ENCODE assay signal across 15 mouse cellular contexts in genomic region chr13:58123381-58123780, GRCm38 (mm10). TPM values are rescaled to one million over a fixed set of nuclear protein-coding genes. Genes with fewer than 3 reads are reported as not detected.
DNase-seq lines count a peak whose midpoint lies in the region; ATAC-seq and TF ChIP-seq lines count a peak whose summit lies in the region.
"Had no signal": no experiment of that assay in that cellular context is flagged by ENCODE, and none has a peak within 500 bp of the region (broad histone marks: within the 10 kb centered on the region; RNA-seq: fewer than 3 reads in every experiment).

No protein-coding gene starts in this region.

- TF ChIP-seq RAD21 in MEL (IDR thresholded peaks at IDR 0.05; ENCODE audit: low read depth, low read length): no peak

- H3K4me3 ChIP-seq in hindbrain, embryonic 13.5 days: no peak overlapping the region
- H3K4me3 ChIP-seq in hindbrain, embryonic 10.5 days: no peak overlapping the region
- no peak overlapping the region for H3K4me3 ChIP-seq in MEL (ENCODE audit: control insufficient read depth in 1 of 2, insufficient read depth in 1 of 2, low read depth in 2 of 2, low read length in 2 of 2)
- H3K4me3 ChIP-seq: limb, embryonic 12.5 days had no signal

- peak overlapping the region; percentile 18; the same call in 1 of the 2 replicates for H3K27ac ChIP-seq in hindbrain, embryonic 13.5 days
- H3K27ac ChIP-seq in hindbrain, embryonic 10.5 days: no peak overlapping the region
- no peak overlapping the region for H3K27ac ChIP-seq in MEL (ENCODE audit: control insufficient read depth, low read depth, low read length)
- H3K27ac ChIP-seq: limb, embryonic 12.5 days had no signal

- TF ChIP-seq EP300 in MEL (IDR thresholded peaks at IDR 0.05; ENCODE audit: low read depth in 1 of 2, low read length in 2 of 2): no peak

- no peaks in the 10 kb centered on the region for H3K27me3 ChIP-seq in hindbrain, embryonic 13.5 days
- no peaks in the 10 kb centered on the region for H3K27me3 ChIP-seq in hindbrain, embryonic 10.5 days (ENCODE audit: insufficient read depth, poor library complexity, severe bottlenecking)
- H3K27me3 ChIP-seq in MEL (ENCODE audit: control insufficient read depth in 1 of 2, insufficient read depth in 2 of 2, low read length in 2 of 2): no peaks in the 10 kb centered on the region
- H3K27me3 ChIP-seq: limb, embryonic 12.5 days had no signal

- peaks cover 27% of the 10 kb centered on the region for H3K79me2 ChIP-seq in MEL (ENCODE audit: control insufficient read depth, insufficient read depth, low read length, poor library complexity)

- no peak for ATAC-seq in hindbrain, embryonic 13.5 days (ENCODE audit: low FRiP score)
- ATAC-seq in monocyte, adult 5-6 weeks (replicated peaks; ENCODE audit: insufficient number of reproducible peaks, low FRiP score, low TSS enrichment, poor library complexity, severe bottlenecking): no peak
- ATAC-seq: intestine, postnatal 0 days; midbrain, embryonic 16.5 days had no signal

- no peak overlapping the region; the same call in 1 of the 2 replicates for H3K9ac ChIP-seq in hindbrain, embryonic 13.5 days
- H3K9ac ChIP-seq in MEL (ENCODE audit: control insufficient read depth, low read depth, low read length, poor library complexity, severe bottlenecking): no peak overlapping the region
- H3K9ac ChIP-seq: limb, embryonic 12.5 days had no signal

- TF ChIP-seq POLR2A in MEL (IDR thresholded peaks at IDR 0.05; ENCODE audit: control insufficient read depth in 1 of 2, insufficient read depth in 1 of 2, low read depth in 1 of 2, low read length in 2 of 2, poor library complexity in 1 of 2): no peak

- WGBS in hindbrain, embryonic 13.5 days: 49% methylated on average over 8 of the region's 8 CpGs
- 76% methylated on average over 8 of the region's 8 CpGs for WGBS in hindbrain, embryonic 10.5 days

- no peaks in the 10 kb centered on the region for H3K9me3 ChIP-seq in hindbrain, embryonic 13.5 days
- H3K9me3 ChIP-seq in hindbrain, embryonic 10.5 days: no peaks in the 10 kb centered on the region
- no peaks in the 10 kb centered on the region for H3K9me3 ChIP-seq in MEL (replicated peaks; ENCODE audit: insufficient read depth, low read length)
- H3K9me3 ChIP-seq: limb, embryonic 12.5 days had no signal

- H3K4me1 ChIP-seq in hindbrain, embryonic 13.5 days (replicated peaks): peaks cover 41% of the 10 kb centered on the region
- H3K4me1 ChIP-seq in hindbrain, embryonic 10.5 days (replicated peaks): peaks cover 31% of the 10 kb centered on the region
- H3K4me1 ChIP-seq in MEL (ENCODE audit: control insufficient read depth in 1 of 2, insufficient read depth in 2 of 2, low read length in 2 of 2): peaks cover 0 to 12% of the 10 kb centered on the region in 2 experiments; a peak in 3 of 4 replicates

- H3K4me2 ChIP-seq in hindbrain, embryonic 13.5 days: no peak overlapping the region
- H3K4me2 ChIP-seq: limb, embryonic 12.5 days had no signal

- DNase-seq in hindbrain, embryonic 10.5 days (ENCODE audit: low spot score): no peak
- DNase-seq in MEL (ENCODE audit: low read depth, low spot score): peak; percentile 11
- peak; percentile 76 to 90 for DNase-seq in kidney, adult 8-10 months
- DNase-seq in kidney, postnatal 4 days: peak; percentile 39 to 64
- DNase-seq in gastrocnemius, adult 18-20 months (ENCODE audit: low spot score): no peak
- DNase-seq in cerebellum, adult 11 months: no peak
- DNase-seq: adrenal gland, postnatal 14 days; cerebellum, postnatal 10 days; heart, postnatal 36 days; right cerebral cortex, adult 18-20 months had no signal

- no peak for TF ChIP-seq CTCF in MEL (IDR thresholded peaks at IDR 0.05 in 2 of 3, conservative IDR thresholded peaks at IDR 0.05 in 1 of 3; ENCODE audit: control insufficient read depth in 1 of 3, insufficient read depth in 1 of 3, low read depth in 2 of 3, low read length in 3 of 3, poor library complexity in 1 of 3, severe bottlenecking in 1 of 3)

- H3K36me3 ChIP-seq in hindbrain, embryonic 13.5 days: peaks cover 7% of the 10 kb centered on the region; the same call in 1 of the 2 replicates
- peaks cover 24% of the 10 kb centered on the region for H3K36me3 ChIP-seq in hindbrain, embryonic 10.5 days
- peaks cover 4 to 19% of the 10 kb centered on the region in 2 experiments; a peak in 3 of 4 replicates for H3K36me3 ChIP-seq in MEL (ENCODE audit: control insufficient read depth in 1 of 2, insufficient read depth in 2 of 2, low read length in 2 of 2)

TF ChIP-seq in MEL, 35 proteins besides CTCF, POLR2A, EP300 and RAD21:
- TF ChIP-seq HCFC1 (IDR thresholded peaks at IDR 0.05; ENCODE audit: low read depth, low read length) (no peak), MYC (IDR thresholded peaks at IDR 0.05; ENCODE audit: low read depth, low read length) (no peak)

RNA-seq across cellular contexts. Expression of gene Hnrnpa0, which starts 5.0 kb away (rescaled TPM):
- polyA plus RNA-seq in hindbrain, embryonic 13.5 days (2015; fragmentation: Nextera tagmentation; extraction: Ambion mirVana): 67.5 and 68.8 TPM in 2 replicates
- polyA plus RNA-seq in hindbrain, embryonic 10.5 days (2016; fragmentation: Nextera tagmentation; extraction: Ambion mirVana): 41.4 and 46.1 TPM in 2 replicates
- 163 and 165 TPM in 2 replicates for total RNA-seq in MEL (2012; rRNA removed)
- polyA plus RNA-seq in MEL (2012; ENCODE audit: insufficient read depth in 1 of 2, insufficient read length in 2 of 2, low read depth in 1 of 2, low replicate concordance in 2 of 2, missing spikeins in 1 of 2): 100 to 1,000 TPM; 209 to 381 TPM
- 47.3 to 65.4 TPM (median 52.6 TPM) in 3 replicates for total RNA-seq in monocyte, adult 5-6 weeks (2017)
- total RNA-seq in gastrocnemius, adult 18-20 months (2021): 10 to 100 TPM; 30.8 to 34.4 TPM

RNA-seq across cellular contexts. Expression of gene Klhl3, which starts 10.0 kb away (rescaled TPM):
- 11.5 and 11.7 TPM in 2 replicates for polyA plus RNA-seq in hindbrain, embryonic 13.5 days (2015; fragmentation: Nextera tagmentation; extraction: Ambion mirVana)
- polyA plus RNA-seq in hindbrain, embryonic 10.5 days (2016; fragmentation: Nextera tagmentation; extraction: Ambion mirVana): 1.9 and 3.4 TPM in 2 replicates
- total RNA-seq in MEL (2012; rRNA removed): not detected in 2 replicates
- under 1 TPM in 1 of 2 experiments, not detected in 1; 0.01 TPM for polyA plus RNA-seq in MEL (2012; ENCODE audit: insufficient read depth in 1 of 2, insufficient read length in 2 of 2, low read depth in 1 of 2, low replicate concordance in 2 of 2, missing spikeins in 1 of 2)
- total RNA-seq in monocyte, adult 5-6 weeks (2017): 0.19 to 0.29 TPM in 2 of 3 replicates, not detected in the other
- under 1 TPM; 0.26 to 0.78 TPM for total RNA-seq in gastrocnemius, adult 18-20 months (2021)

RNA-seq across cellular contexts. Expression of gene Idnk, which starts 34.1 kb away (rescaled TPM):
- polyA plus RNA-seq in hindbrain, embryonic 13.5 days (2015; fragmentation: Nextera tagmentation; extraction: Ambion mirVana): 71.4 and 73.5 TPM in 2 replicates
- polyA plus RNA-seq in hindbrain, embryonic 10.5 days (2016; fragmentation: Nextera tagmentation; extraction: Ambion mirVana): 57.1 and 66.7 TPM in 2 replicates
- 26.0 and 29.5 TPM in 2 replicates for total RNA-seq in MEL (2012; rRNA removed)
- 10 to 100 TPM in 1 of 2 experiments, not detected in 1; 50.3 TPM for polyA plus RNA-seq in MEL (2012; ENCODE audit: insufficient read depth in 1 of 2, insufficient read length in 2 of 2, low read depth in 1 of 2, low replicate concordance in 2 of 2, missing spikeins in 1 of 2)
- total RNA-seq in monocyte, adult 5-6 weeks (2017): 42.7 to 88.2 TPM (median 44.6 TPM) in 3 replicates
- 1 to 10 TPM; 5.9 to 7.9 TPM for total RNA-seq in gastrocnemius, adult 18-20 months (2021)

Comparison
In these comparisons a context has a peak if more than half of its experiments do, and no peak if none do; other contexts are left out.
1. DNase-seq: peak in MEL (single experiment), kidney, adult 8-10 months (2 of 2) and kidney, postnatal 4 days (2 of 2); none in hindbrain, embryonic 10.5 days (single experiment), gastrocnemius, adult 18-20 months (single experiment) and cerebellum, adult 11 months (single experiment).